Mouse (Mus musculus) forebrain, embryonic 11.5 days (tissue): ENCODE results near the gene Ccl1. TPM values are rescaled to one million over a fixed set of nuclear protein-coding genes. Genes with fewer than 3 reads are reported as not detected.

Source experiments
- ATAC-seq: fragments of 200-750 bp; cut with Nextera tagmentation; replicated peaks from 2 replicates; pipeline ENCODE4 v1.8.0; 2017; ENCODE audit warnings: moderate TSS enrichment; ENCODE audit not compliant: low FRiP score
- DNase-seq: peaks from one replicate; pipeline ENCODE4 v3.0.0-alpha.2; 2017; ENCODE audit warnings: low spot score
- H3K27ac ChIP-seq: fragments of 300-500 bp; sonication (generic); 2 replicates; pipeline ENCODE4 v1.5.1; 2014; ENCODE audit warnings: low read depth, low read length
- H3K27me3 ChIP-seq: fragments of 300-500 bp; sonication (generic); 2 replicates; pipeline ENCODE4 v1.6.1; 2014; ENCODE audit warnings: mild to moderate bottlenecking, low read length, mixed read lengths; ENCODE audit not compliant: control insufficient read depth, insufficient read depth
- H3K36me3 ChIP-seq: fragments of 300-500 bp; sonication (generic); 2 replicates; pipeline ENCODE4 v1.6.1; 2014; ENCODE audit warnings: mild to moderate bottlenecking, low read length, moderate library complexity, mixed read lengths; ENCODE audit not compliant: control insufficient read depth, insufficient read depth
- H3K4me1 ChIP-seq: fragments of 300-500 bp; sonication (generic); replicated peaks from 2 replicates; pipeline ENCODE4 v1.6.1; 2014; ENCODE audit warnings: low read length, mixed read lengths; ENCODE audit not compliant: control insufficient read depth, insufficient read depth
- H3K4me2 ChIP-seq: fragments of 300-500 bp; sonication (generic); 2 replicates; pipeline ENCODE4 v1.6.1; 2014; ENCODE audit warnings: low read depth, mild to moderate bottlenecking, low read length, moderate library complexity, mixed read lengths; ENCODE audit not compliant: severe bottlenecking
- H3K4me3 ChIP-seq: fragments of 300-500 bp; sonication (generic); 2 replicates; pipeline ENCODE4 v1.5.1; 2014; ENCODE audit warnings: low read depth, low read length
- H3K9ac ChIP-seq: fragments of 300-500 bp; sonication (generic); 2 replicates; pipeline ENCODE4 v1.6.1; 2014; ENCODE audit warnings: low read length
- H3K9me3 ChIP-seq: fragments of 300-500 bp; sonication (generic); 2 replicates; pipeline ENCODE4 v1.6.1; 2016; ENCODE audit warnings: low read length, mixed read lengths; ENCODE audit not compliant: control insufficient read depth
- WGBS: fragments of 180-500 bp; shearing (Covaris S2); extraction: QIAGEN DNeasy Blood & Tissue Kit; methylation state at CpG from one replicate; pipeline ENCODE4 v1.1.7; 2014; 5-methylcytosine and 5-hydroxymethylcytosine counted together
- polyA plus RNA-seq: library from polyadenylated mRNA; unstranded; fragments of >200 nt; fragmentation: Nextera tagmentation; extraction: Ambion mirVana; gene quantifications from 2 replicates; pipeline ENCODE4 v1.2.1, GENCODE M21; 2014

Ccl1 gene
- polyA plus RNA-seq, 1 experiment from 2014 or later: not detected

- Histone ChIP-seq H3K4me2 (no peak overlapping the region), H3K4me1 (no peaks in the 10 kb centered on the region), H3K9me3 (no peaks in the 10 kb centered on the region), H3K9ac (no peak overlapping the region), H3K4me3 (no peak overlapping the region), H3K27ac (no peak overlapping the region), H3K36me3 (no peaks in the 10 kb centered on the region), H3K27me3 (no peaks in the 10 kb centered on the region)
- 61% methylated on average over 9 of the region's 9 CpGs for WGBS
- DNase-seq (no peak), ATAC-seq (no peak)
These were observed 111.7 kb downstream of the Ccl1 start for GRCm38 (mm10) chr11:82193826-82194225.

- H3K4me3 ChIP-seq: no peak overlapping the region
- no peak overlapping the region for H3K4me2 ChIP-seq
- no peaks in the 10 kb centered on the region for H3K36me3 ChIP-seq
- DNase-seq (peak; percentile 26), ATAC-seq (no peak)
- H3K27me3 ChIP-seq: no peaks in the 10 kb centered on the region
- 61% methylated on average over 13 of the region's 13 CpGs for WGBS
- no peak overlapping the region for H3K9ac ChIP-seq
- H3K4me1 ChIP-seq: no peaks in the 10 kb centered on the region
- no peak overlapping the region for H3K27ac ChIP-seq
- no peaks in the 10 kb centered on the region for H3K9me3 ChIP-seq
These were observed 115.5 kb downstream of the Ccl1 start for GRCm38 (mm10) chr11:82189782-82190563.

- no peak overlapping the region for H3K4me3 ChIP-seq
- H3K27me3 ChIP-seq: no peaks in the 10 kb centered on the region
- H3K4me2 ChIP-seq: no peak overlapping the region
- ATAC-seq (no peak), DNase-seq (no peak)
- WGBS: 93% methylated on average over 3 of the region's 3 CpGs
- H3K36me3 ChIP-seq: no peaks in the 10 kb centered on the region
- no peak overlapping the region for H3K9ac ChIP-seq
- H3K9me3 ChIP-seq: no peaks in the 10 kb centered on the region
- H3K27ac ChIP-seq: no peak overlapping the region
- H3K4me1 ChIP-seq: no peaks in the 10 kb centered on the region
These were observed 119.8 kb downstream of the Ccl1 start for GRCm38 (mm10) chr11:82185684-82186083.

- ATAC-seq (no peak), DNase-seq (no peak)
- WGBS: 71% methylated on average over 6 of the region's 6 CpGs
- Histone ChIP-seq H3K9me3 (no peaks in the 10 kb centered on the region), H3K4me2 (no peak overlapping the region), H3K27me3 (no peaks in the 10 kb centered on the region), H3K4me1 (no peaks in the 10 kb centered on the region), H3K9ac (no peak overlapping the region), H3K36me3 (no peaks in the 10 kb centered on the region), H3K27ac (no peak overlapping the region), H3K4me3 (no peak overlapping the region)
These were observed 122.1 kb downstream of the Ccl1 start for GRCm38 (mm10) chr11:82183281-82183935.

- DNase-seq (no peak), ATAC-seq (no peak)
- no peak overlapping the region for H3K4me2 ChIP-seq
- no peak overlapping the region for H3K27ac ChIP-seq
- H3K9ac ChIP-seq: no peak overlapping the region
- no peaks in the 10 kb centered on the region for H3K9me3 ChIP-seq
- H3K4me1 ChIP-seq: no peaks in the 10 kb centered on the region
- H3K27me3 ChIP-seq: no peaks in the 10 kb centered on the region
- 87% methylated on average over 6 of the region's 6 CpGs for WGBS
- no peak overlapping the region for H3K4me3 ChIP-seq
- no peaks in the 10 kb centered on the region for H3K36me3 ChIP-seq
These were observed 123.1 kb downstream of the Ccl1 start for GRCm38 (mm10) chr11:82182401-82182800.

GRCm38 (mm10) chr11:82181331-82181730 lies 124.2 kb downstream of the Ccl1 start:
- no peak for DNase-seq
- Histone ChIP-seq H3K36me3 (no peaks in the 10 kb centered on the region), H3K4me2 (no peak overlapping the region), H3K4me3 (no peak overlapping the region), H3K9me3 (no peaks in the 10 kb centered on the region), H3K27me3 (no peaks in the 10 kb centered on the region), H3K4me1 (no peaks in the 10 kb centered on the region), H3K27ac (no peak overlapping the region), H3K9ac (no peak overlapping the region)
- WGBS: 90% methylated on average over 8 of the region's 8 CpGs
- ATAC-seq: no peak

- H3K4me2 ChIP-seq: no peak overlapping the region
These were observed 127.3 kb downstream of the Ccl1 start for GRCm38 (mm10) chr11:82178161-82178560.

GRCm38 (mm10) chr11:82177711-82178110 lies 127.8 kb downstream of the Ccl1 start:
- Histone ChIP-seq H3K36me3 (no peaks in the 10 kb centered on the region), H3K27me3 (no peaks in the 10 kb centered on the region), H3K4me3 (no peak overlapping the region), H3K4me1 (no peaks in the 10 kb centered on the region), H3K9ac (no peak overlapping the region), H3K9me3 (no peaks in the 10 kb centered on the region), H3K4me2 (no peak overlapping the region), H3K27ac (no peak overlapping the region)
- ATAC-seq (no peak), DNase-seq (peak; percentile 61)
- WGBS: 33% methylated on average over 5 of the region's 5 CpGs

More at GRCm38 (mm10) chr11:82178161-82178560, 127.3 kb downstream of the Ccl1 start:
- Histone ChIP-seq H3K9ac (no peak overlapping the region), H3K36me3 (no peaks in the 10 kb centered on the region), H3K27ac (no peak overlapping the region), H3K4me1 (no peaks in the 10 kb centered on the region), H3K27me3 (no peaks in the 10 kb centered on the region), H3K4me3 (no peak overlapping the region), H3K9me3 (no peaks in the 10 kb centered on the region)
- ATAC-seq (no peak), DNase-seq (no peak)
- 76% methylated on average over 5 of the region's 5 CpGs for WGBS
